Mouse (Mus musculus) cerebellum, adult 9-10 months (tissue): ENCODE results near the gene Olfr1204.

Experiments used
- DNase-seq: peaks from one replicate; pipeline ENCODE4 v3.0.0; 2022

Gene Olfr1204

GRCm38 (mm10) chr2:88848992-88849391, at the start of gene Olfr1204:
Gene Olfr1204, plus strand, starts transcription at chr2:88849292.
- DNase-seq: no peak

GRCm38 (mm10) chr2:88814196-88814595, 34.9 kb upstream of the Olfr1204 start, which contains the start of gene Olfr1202:
Gene Olfr1202, plus strand, starts transcription at chr2:88814496.
- no peak for DNase-seq

DNA sequence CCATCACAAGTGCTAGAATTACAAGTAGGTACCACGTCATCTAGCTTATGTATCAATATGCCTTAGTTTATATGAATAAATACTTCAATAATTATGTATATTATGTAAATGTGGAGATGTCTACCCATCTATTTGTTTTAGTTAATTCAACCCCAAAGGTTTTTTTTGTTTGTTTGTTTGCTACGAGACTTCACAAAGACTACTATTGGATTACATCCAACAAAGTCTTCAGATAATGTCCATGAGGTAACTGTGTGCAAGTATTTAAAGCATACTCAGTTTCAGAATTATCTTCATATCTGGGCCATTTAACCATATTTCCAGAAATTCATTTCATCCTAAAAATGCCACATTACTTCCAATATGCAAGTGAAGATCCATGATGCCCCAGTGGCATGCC, 19.7 kb upstream of the Olfr1204 start, which contains the start of gene Olfr1205:
Gene Olfr1205 (plus strand): TSS at position 301 of the 400 bp plus-strand sequence.
- DNase-seq: no peak

DNA sequence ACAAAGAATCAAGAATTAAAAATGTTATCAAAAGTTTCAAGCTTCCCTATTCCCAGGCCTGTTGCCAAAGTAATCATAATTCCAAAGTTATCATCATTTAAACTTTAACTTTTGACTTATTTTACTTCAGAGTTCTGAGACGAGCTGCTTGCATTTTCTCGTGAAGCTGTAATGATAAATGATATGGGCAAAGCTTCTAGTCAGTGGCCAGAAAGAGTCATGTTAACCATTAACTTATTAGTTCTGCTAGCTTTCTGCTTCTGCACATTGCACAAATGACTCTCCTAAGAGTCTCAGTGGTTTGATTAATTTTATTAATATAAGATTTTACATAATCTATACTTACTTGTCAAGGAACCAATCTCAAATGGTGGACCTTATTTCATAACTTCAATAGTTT, 10.6 kb upstream of the Olfr1204 start:
- DNase-seq: no peak

DNA sequence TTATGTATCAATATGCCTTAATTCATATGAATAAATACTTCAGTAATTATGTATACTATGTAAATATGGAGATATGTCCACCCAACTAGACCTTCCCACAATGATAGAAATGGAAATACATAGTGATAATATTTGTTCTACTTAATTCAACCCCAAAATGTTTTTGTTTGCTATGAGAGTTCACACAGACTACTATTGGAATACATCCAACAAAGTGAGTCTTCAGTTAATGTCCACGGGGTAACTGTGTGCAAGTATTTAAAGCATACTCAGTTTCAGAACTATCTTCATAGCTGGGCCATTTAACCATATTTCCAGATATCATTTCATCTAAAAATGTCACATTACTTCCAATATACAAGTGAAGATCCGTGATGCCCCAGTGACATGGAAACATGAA, 13.8 kb downstream of the Olfr1204 start, which contains the start of gene Olfr1206:
Gene Olfr1206 (plus strand): TSS at position 301 of the 400 bp plus-strand sequence.
- no peak for DNase-seq

DNA sequence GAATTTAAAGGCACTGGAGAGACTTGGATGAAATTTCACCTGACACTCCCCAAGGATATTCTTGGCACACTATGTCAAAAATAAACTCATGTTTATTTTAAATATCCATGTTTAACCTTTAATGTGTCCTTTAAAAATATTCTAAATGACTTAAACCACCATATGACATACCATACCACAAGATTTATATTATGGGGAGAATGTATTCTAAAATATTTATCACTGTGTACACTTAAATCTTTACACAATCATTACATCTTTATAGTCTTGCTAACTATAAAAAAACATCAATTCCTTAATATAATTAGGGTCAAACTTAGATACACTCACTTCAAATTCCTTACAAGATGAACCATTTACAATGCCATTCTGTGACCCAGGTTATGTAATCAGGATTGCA, 53.1 kb downstream of the Olfr1204 start, which contains the start of gene Olfr1208:
Gene Olfr1208 (minus strand): TSS at position 101 of the 400 bp plus-strand sequence.
- no peak for DNase-seq
